Mouse (Mus musculus): ENCODE data around the gene Spata2.

GRCm38 (mm10) chr2:167449331-167450275 is 43.1 kb downstream of the Spata2 start:
- TF ChIP-seq ZNF384 (IDR thresholded peaks at IDR 0.05; ENCODE audit: low read depth, low read length) (no peak), MAFK (IDR thresholded peaks at IDR 0.05; ENCODE audit: insufficient read depth, low read depth, low read length) (no peak), ZC3H11A (IDR thresholded peaks at IDR 0.05; ENCODE audit: borderline replicate concordance, low read depth, low read length) (no peak)
